Mouse (Mus musculus) lung, adult 2 months (tissue): ENCODE measurements around the gene Nsf.

Experiments
- CTCF ChIP-seq: fragments of 200-500 bp; IDR thresholded peaks from 2 replicates; pipeline ENCODE4 v1.5.1; 2011; ENCODE audit warnings: mild to moderate bottlenecking, low read length, control low read depth; ENCODE audit not compliant: insufficient read depth
- POLR2A ChIP-seq: fragments of 200-500 bp; IDR thresholded peaks from 2 replicates; pipeline ENCODE4 v1.6.1; 2011; ENCODE audit warnings: low read depth, mild to moderate bottlenecking, control low read depth, low read length, borderline replicate concordance; ENCODE audit errors: extremely low read depth

- no peak for TF ChIP-seq CTCF
- no peak for TF ChIP-seq POLR2A
Observed at GRCm38 (mm10) chr11:103804126-103804525, 149.7 kb downstream of the Nsf start.
